15 mouse cellular contexts compared by ENCODE assay signal in the genomic region with DNA sequence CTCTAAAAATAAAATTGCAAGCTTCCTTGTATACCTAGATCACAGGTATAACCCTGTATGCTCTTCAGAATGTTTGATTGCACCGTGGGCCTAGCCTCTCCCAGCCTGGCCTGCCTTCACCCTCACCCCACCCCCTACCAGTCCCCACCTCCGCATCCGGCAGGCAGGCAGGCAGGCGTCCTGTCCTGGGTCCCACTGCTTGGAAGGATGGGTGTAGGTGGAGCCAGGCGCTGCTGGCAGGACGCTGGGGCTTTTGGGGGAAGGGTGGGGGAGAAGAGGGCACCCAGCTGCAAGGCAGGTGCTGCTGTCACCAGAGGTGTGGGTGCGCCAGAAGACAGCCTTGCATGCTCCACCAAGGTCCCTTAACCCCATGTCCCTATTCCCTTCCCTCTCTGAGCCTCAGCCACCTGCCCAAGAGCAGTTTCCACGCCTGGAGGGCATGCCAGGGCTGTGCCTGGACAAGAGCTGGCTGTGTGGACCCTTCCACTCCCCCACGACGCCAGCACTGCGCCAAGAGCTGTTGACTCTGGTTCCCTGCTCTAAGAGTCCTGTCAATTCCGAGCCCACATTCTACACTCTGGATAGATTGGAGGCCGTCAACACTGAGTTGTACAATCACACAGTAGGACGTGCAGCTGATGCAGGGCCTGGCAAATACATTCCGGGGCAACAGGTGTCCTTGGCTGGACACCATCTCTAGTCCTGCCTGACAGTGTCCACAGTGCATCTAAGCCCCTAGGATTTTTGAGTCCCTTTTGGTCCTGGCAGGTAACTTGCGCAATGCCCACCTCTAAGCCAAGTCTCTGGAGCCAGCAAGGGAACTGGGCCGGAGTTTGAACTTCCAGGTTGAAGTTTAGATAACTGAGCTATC.
DNase-seq lines count a peak whose midpoint lies in the region; ATAC-seq and TF ChIP-seq lines count a peak whose summit lies in the region.
"Had no signal": no experiment of that assay in that cellular context is flagged by ENCODE, and none has a peak within 500 bp of the region (broad histone marks: within the 10 kb centered on the region; RNA-seq: fewer than 3 reads in every experiment).

No protein-coding gene starts in this region.

- no peak overlapping the region for H3K9ac ChIP-seq in embryonic facial prominence, embryonic 12.5 days
- no peak overlapping the region for H3K9ac ChIP-seq in liver, adult 2 months (ENCODE audit: low read depth, low read length)
- no peak overlapping the region for H3K9ac ChIP-seq in stomach, embryonic 16.5 days (ENCODE audit: low read length)
- H3K9ac ChIP-seq: liver, embryonic 13.5 days; midbrain, embryonic 15.5 days had no signal

- peaks cover 4% of the 10 kb centered on the region; the same call in 1 of the 2 replicates for H3K27me3 ChIP-seq in embryonic facial prominence, embryonic 12.5 days
- H3K27me3 ChIP-seq in embryonic facial prominence, embryonic 10.5 days (replicated peaks; ENCODE audit: low read depth, poor library complexity, severe bottlenecking), result peaks cover 42% of the 10 kb centered on the region
- H3K27me3 ChIP-seq in liver, adult 2 months (ENCODE audit: control insufficient read depth, insufficient read depth, low read length), result no peaks in the 10 kb centered on the region
- no peaks in the 10 kb centered on the region for H3K27me3 ChIP-seq in stomach, embryonic 16.5 days (ENCODE audit: control insufficient read depth, insufficient read depth, low read length)
- H3K27me3 ChIP-seq: liver, embryonic 13.5 days; midbrain, embryonic 15.5 days had no signal

- H3K79me2 ChIP-seq in liver, adult 2 months (ENCODE audit: control insufficient read depth, insufficient read depth, low read length), result no peaks in the 10 kb centered on the region

- no peak overlapping the region for H3K27ac ChIP-seq in embryonic facial prominence, embryonic 12.5 days
- H3K27ac ChIP-seq in embryonic facial prominence, embryonic 10.5 days (replicated peaks), result no peak overlapping the region
- H3K27ac ChIP-seq in liver, adult 2 months (replicated peaks; ENCODE audit: insufficient read depth, low read depth, low read length), result peak overlapping the region; percentile 59
- H3K27ac ChIP-seq in stomach, embryonic 16.5 days (ENCODE audit: low read length), result no peak overlapping the region
- H3K27ac ChIP-seq: liver, embryonic 13.5 days; midbrain, embryonic 15.5 days had no signal

- no peak for DNase-seq in embryonic facial prominence, embryonic 10.5 days (ENCODE audit: low spot score)
- DNase-seq in liver, adult 2 months (ENCODE audit: extremely low read depth, low read depth, low spot score), result peak; percentile 91
- DNase-seq in liver, result no peak
- no peak for DNase-seq in embryo, embryonic 9.5 days (ENCODE audit: extremely low spot score)
- DNase-seq in gastrocnemius, postnatal 25 days, result no peak
- DNase-seq: adrenal gland, adult 2 months; cerebellum, postnatal 36 days; kidney, adult 9 months; liver, embryonic 13.5 days; right cerebral cortex, postnatal 25 days had no signal

- no peaks in the 10 kb centered on the region for H3K36me3 ChIP-seq in embryonic facial prominence, embryonic 12.5 days
- no peaks in the 10 kb centered on the region for H3K36me3 ChIP-seq in embryonic facial prominence, embryonic 10.5 days (replicated peaks)
- H3K36me3 ChIP-seq in liver, adult 2 months (ENCODE audit: control insufficient read depth, insufficient read depth, low read length), result no peaks in the 10 kb centered on the region
- H3K36me3 ChIP-seq in stomach, embryonic 16.5 days (ENCODE audit: control insufficient read depth, insufficient read depth, low read length), result no peaks in the 10 kb centered on the region
- H3K36me3 ChIP-seq: liver, embryonic 13.5 days; midbrain, embryonic 15.5 days had no signal

- H3K4me2 ChIP-seq in embryonic facial prominence, embryonic 12.5 days (replicated peaks), result no peak overlapping the region
- H3K4me2 ChIP-seq in stomach, embryonic 16.5 days (ENCODE audit: low read depth, low read length), result no peak overlapping the region
- H3K4me2 ChIP-seq: liver, embryonic 13.5 days; midbrain, embryonic 15.5 days had no signal

- ATAC-seq in embryonic facial prominence, embryonic 12.5 days (ENCODE audit: insufficient number of reproducible peaks, insufficient read depth, low FRiP score, low TSS enrichment), result 0 out of 2 replicates have a peak, but pooled peaks have one; percentile 33
- ATAC-seq in CD4-positive, CD25-positive, alpha-beta regulatory T cell, adult 4 months, result peak; percentile 78
- ATAC-seq in stomach, embryonic 16.5 days (ENCODE audit: insufficient read depth, low FRiP score), result peak; percentile 67
- ATAC-seq: midbrain, embryonic 15.5 days had no signal

- TF ChIP-seq POLR2A in liver, adult 2 months (IDR thresholded peaks at IDR 0.05; ENCODE audit: extremely low read depth, insufficient read depth, low read length), result no peak

- WGBS in embryonic facial prominence, embryonic 12.5 days, result 68% methylated on average over 17 of the region's 17 CpGs
- 64% methylated on average over 17 of the region's 17 CpGs for WGBS in embryonic facial prominence, embryonic 10.5 days
- 47% methylated on average over 17 of the region's 17 CpGs for WGBS in liver, adult 2 months
- 63% methylated on average over 17 of the region's 17 CpGs for WGBS in stomach, embryonic 16.5 days

- no peak for TF ChIP-seq CTCF in liver, adult 2 months (IDR thresholded peaks at IDR 0.05; ENCODE audit: low read depth, low read length)

- no peak overlapping the region for H3K4me3 ChIP-seq in embryonic facial prominence, embryonic 12.5 days
- H3K4me3 ChIP-seq in embryonic facial prominence, embryonic 10.5 days, result no peak overlapping the region
- no peak overlapping the region for H3K4me3 ChIP-seq in liver, adult 2 months (ENCODE audit: insufficient read depth, low read depth, low read length)
- H3K4me3 ChIP-seq in stomach, embryonic 16.5 days (replicated peaks; ENCODE audit: low read length), result no peak overlapping the region
- H3K4me3 ChIP-seq: erythroblast, embryonic 14.5 days; liver, embryonic 13.5 days; midbrain, embryonic 15.5 days had no signal

- peaks cover 13% of the 10 kb centered on the region for H3K4me1 ChIP-seq in embryonic facial prominence, embryonic 12.5 days
- H3K4me1 ChIP-seq in embryonic facial prominence, embryonic 10.5 days, result peaks cover 30% of the 10 kb centered on the region
- H3K4me1 ChIP-seq in liver, adult 2 months (ENCODE audit: control insufficient read depth, insufficient read depth, low read length), result peaks cover 22% of the 10 kb centered on the region
- H3K4me1 ChIP-seq in stomach, embryonic 16.5 days (ENCODE audit: control insufficient read depth, insufficient read depth, low read length), result peaks cover 13% of the 10 kb centered on the region

- H3K9me3 ChIP-seq in embryonic facial prominence, embryonic 12.5 days, result no peaks in the 10 kb centered on the region
- H3K9me3 ChIP-seq in embryonic facial prominence, embryonic 10.5 days, result no peaks in the 10 kb centered on the region
- no peaks in the 10 kb centered on the region for H3K9me3 ChIP-seq in stomach, embryonic 16.5 days (replicated peaks; ENCODE audit: control insufficient read depth, low read length)
- H3K9me3 ChIP-seq: liver, embryonic 13.5 days; midbrain, embryonic 15.5 days had no signal
